Mouse (Mus musculus) neural tube, embryonic 15.5 days (tissue): ENCODE measurements around the gene Gm5431. TPM values are rescaled to one million over a fixed set of nuclear protein-coding genes. Genes with fewer than 3 reads are reported as not detected.

Experiments used
- ATAC-seq: fragments of 200-750 bp; cut with Nextera tagmentation; 2 replicates; pipeline ENCODE4 v1.8.0; 2017; ENCODE audit warnings: mild to moderate bottlenecking, moderate TSS enrichment, moderate library complexity; ENCODE audit not compliant: low FRiP score
- H3K27ac ChIP-seq: fragments of 300-500 bp; sonication (generic); replicated peaks from 2 replicates; pipeline ENCODE4 v1.5.1; 2015; ENCODE audit warnings: mild to moderate bottlenecking, inconsistent platforms
- H3K27me3 ChIP-seq: fragments of 300-500 bp; sonication (generic); replicated peaks from 2 replicates; pipeline ENCODE4 v1.6.1; 2015; ENCODE audit warnings: inconsistent platforms
- H3K36me3 ChIP-seq: fragments of 300-500 bp; sonication (generic); 2 replicates; pipeline ENCODE4 v1.6.1; 2015; ENCODE audit warnings: inconsistent platforms
- H3K4me1 ChIP-seq: fragments of 300-500 bp; sonication (generic); 2 replicates; pipeline ENCODE4 v1.6.1; 2015; ENCODE audit warnings: inconsistent platforms
- H3K4me2 ChIP-seq: fragments of 300-500 bp; sonication (generic); 2 replicates; pipeline ENCODE4 v1.6.1; 2015; ENCODE audit warnings: inconsistent platforms, mild to moderate bottlenecking, moderate library complexity
- H3K4me3 ChIP-seq: fragments of 300-500 bp; sonication (generic); replicated peaks from 2 replicates; pipeline ENCODE4 v1.5.1; 2015; ENCODE audit warnings: mild to moderate bottlenecking, inconsistent platforms
- H3K9ac ChIP-seq: fragments of 300-500 bp; sonication (generic); replicated peaks from 2 replicates; pipeline ENCODE4 v1.6.1; 2015; ENCODE audit warnings: mild to moderate bottlenecking, inconsistent platforms
- H3K9me3 ChIP-seq: fragments of 300-500 bp; sonication (generic); replicated peaks from 2 replicates; pipeline ENCODE4 v1.6.1; 2016; ENCODE audit warnings: inconsistent platforms
- WGBS: fragments of 180-500 bp; shearing (Covaris S2); methylation state at CpG from one replicate; pipeline ENCODE4 v1.1.7; 2015; ENCODE audit warnings: mixed read lengths; 5-methylcytosine and 5-hydroxymethylcytosine counted together
- polyA plus RNA-seq: library from polyadenylated mRNA; unstranded; fragments of >200 nt; fragmentation: Nextera tagmentation; extraction: Ambion mirVana; gene quantifications from 2 replicates; pipeline ENCODE4 v1.2.1, GENCODE M21; 2015

Gene Gm5431
- polyA plus RNA-seq, 1 experiment from 2014 or later = 0.24 TPM

DNA sequence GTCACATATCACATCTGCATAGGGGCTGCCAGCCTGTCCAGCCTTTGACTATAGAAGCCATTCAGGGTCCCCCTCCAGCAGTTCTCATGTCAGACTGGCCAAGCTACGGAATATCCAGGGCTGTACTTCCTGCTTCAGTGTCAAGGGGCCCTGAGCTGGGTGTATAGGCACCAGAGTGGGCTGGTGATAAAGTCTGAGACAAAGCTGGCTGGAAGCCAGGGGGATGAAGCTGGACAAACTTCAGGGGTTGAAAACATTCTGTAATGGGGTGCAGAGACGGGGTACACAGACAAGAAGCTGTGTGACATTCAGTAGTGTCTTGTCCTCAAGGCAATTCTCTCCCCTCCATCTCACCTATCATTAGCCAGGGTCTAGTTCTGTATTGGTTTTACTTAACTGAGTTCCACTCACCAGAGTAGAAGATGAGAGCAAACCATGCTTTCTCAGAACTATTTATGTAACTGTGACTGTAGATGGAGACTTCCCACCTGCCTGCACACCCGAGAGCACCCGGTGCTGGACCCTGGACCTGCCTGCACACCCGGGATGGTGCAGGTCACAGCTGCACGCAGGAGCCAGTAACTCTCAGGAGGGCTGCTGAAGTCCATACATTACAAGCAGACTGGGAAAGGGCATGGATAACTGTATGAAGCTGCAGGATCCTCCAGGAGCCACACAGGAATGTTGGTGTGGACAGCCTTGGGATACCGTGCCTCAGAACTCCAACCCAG lies 32.5 kb downstream of the Gm5431 start:
- Histone ChIP-seq H3K4me3 (no peak overlapping the region), H3K4me1 (peaks cover 20% of the 10 kb centered on the region; the same call in 1 of the 2 replicates), H3K27me3 (peaks cover 10% of the 10 kb centered on the region), H3K4me2 (peak overlapping the region; percentile 76), H3K36me3 (no peaks in the 10 kb centered on the region), H3K9ac (no peak overlapping the region), H3K27ac (no peak overlapping the region), H3K9me3 (no peaks in the 10 kb centered on the region)
- 79% methylated on average over 7 of the region's 7 CpGs for WGBS
- no peak for ATAC-seq

GRCm38 (mm10) chr11:48866481-48866880 lies 35.5 kb downstream of the Gm5431 start:
- Histone ChIP-seq H3K4me3 (no peak overlapping the region), H3K27me3 (0 out of 2 replicates have a peak, but pooled peaks cover 3% of the 10 kb centered on the region), H3K36me3 (no peaks in the 10 kb centered on the region), H3K4me2 (no peak overlapping the region), H3K9me3 (no peaks in the 10 kb centered on the region), H3K4me1 (peaks cover 10% of the 10 kb centered on the region; the same call in 1 of the 2 replicates), H3K9ac (no peak overlapping the region), H3K27ac (no peak overlapping the region)
- WGBS = 96% methylated on average over 9 of the region's 9 CpGs
- no peak for ATAC-seq

- H3K4me1 ChIP-seq = peaks cover 2% of the 10 kb centered on the region; the same call in 1 of the 2 replicates
- H3K9ac ChIP-seq = no peak overlapping the region
- H3K27me3 ChIP-seq = peaks cover 15% of the 10 kb centered on the region; the same call in 1 of the 2 replicates
- H3K4me2 ChIP-seq = no peak overlapping the region
- 87% methylated on average over 3 of the region's 3 CpGs for WGBS
- H3K9me3 ChIP-seq = no peaks in the 10 kb centered on the region
- ATAC-seq = no peak
- no peak overlapping the region for H3K4me3 ChIP-seq
- H3K36me3 ChIP-seq = no peaks in the 10 kb centered on the region
- no peak overlapping the region for H3K27ac ChIP-seq
These were observed 38.2 kb downstream of the Gm5431 start for GRCm38 (mm10) chr11:48863808-48864207.

DNA sequence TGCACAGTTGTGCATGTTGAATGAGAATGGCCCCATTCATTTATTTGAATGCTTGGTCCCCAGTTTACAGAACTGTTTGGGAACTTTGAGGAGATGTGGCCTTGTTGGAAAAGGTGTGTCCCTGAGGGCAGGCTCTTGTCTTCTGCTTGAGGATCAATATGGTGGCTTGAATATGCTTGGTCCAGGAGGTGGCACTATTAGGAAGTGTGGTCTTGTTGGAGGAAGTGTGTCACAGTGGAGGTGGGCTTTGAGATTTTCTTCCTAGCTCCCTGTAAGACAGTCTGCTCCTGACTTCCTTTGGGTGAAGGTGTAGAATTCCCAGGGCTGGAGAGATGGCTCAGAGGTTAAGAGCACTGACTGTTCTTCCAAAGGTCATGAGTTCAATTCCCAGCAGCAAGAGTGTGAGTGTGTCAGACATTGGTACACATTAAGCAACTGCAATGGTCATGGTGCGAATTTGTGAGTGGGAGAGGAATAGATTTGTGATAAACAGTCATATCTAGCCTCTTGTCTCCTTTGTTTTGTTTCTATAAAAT lies 39.2 kb downstream of the Gm5431 start:
- Histone ChIP-seq H3K27me3 (peaks cover 12% of the 10 kb centered on the region; the same call in 1 of the 2 replicates), H3K4me2 (no peak overlapping the region), H3K9ac (no peak overlapping the region)

GRCm38 (mm10) chr11:48859014-48859413 lies 43.0 kb downstream of the Gm5431 start:
- 0% methylated on average over 6 of the region's 6 CpGs for WGBS
- no peak overlapping the region for H3K9ac ChIP-seq
- H3K36me3 ChIP-seq = no peaks in the 10 kb centered on the region
- peaks cover 12% of the 10 kb centered on the region; the same call in 1 of the 2 replicates for H3K27me3 ChIP-seq
- no peak overlapping the region for H3K27ac ChIP-seq
- peak overlapping the region; percentile 63 for H3K4me3 ChIP-seq
- no peaks in the 10 kb centered on the region for H3K9me3 ChIP-seq
- peak overlapping the region; percentile 88 for H3K4me2 ChIP-seq
- ATAC-seq = no peak
- H3K4me1 ChIP-seq = peaks cover 35% of the 10 kb centered on the region

More for the DNA sequence above, 39.2 kb downstream of the Gm5431 start:
- Histone ChIP-seq H3K4me1 (peaks cover 11% of the 10 kb centered on the region), H3K4me3 (no peak overlapping the region), H3K27ac (no peak overlapping the region), H3K9me3 (no peaks in the 10 kb centered on the region), H3K36me3 (no peaks in the 10 kb centered on the region)
- no peak for ATAC-seq
- 89% methylated on average over 1 of the region's 1 CpGs for WGBS

- peak overlapping the region; percentile 75 for H3K27ac ChIP-seq
- H3K4me1 ChIP-seq = peaks cover 45% of the 10 kb centered on the region
- peak; percentile 76 for ATAC-seq
- H3K36me3 ChIP-seq = no peaks in the 10 kb centered on the region
- H3K4me2 ChIP-seq = peak overlapping the region; percentile 88
- no peaks in the 10 kb centered on the region for H3K9me3 ChIP-seq
- peak overlapping the region; percentile 57 for H3K9ac ChIP-seq
- WGBS = under 1% methylated on average over 31 of the region's 31 CpGs
- H3K4me3 ChIP-seq = peak overlapping the region; percentile 63
- H3K27me3 ChIP-seq = peaks cover 7% of the 10 kb centered on the region
These were observed 48.4 kb downstream of the Gm5431 start for GRCm38 (mm10) chr11:48853474-48854180.

DNA sequence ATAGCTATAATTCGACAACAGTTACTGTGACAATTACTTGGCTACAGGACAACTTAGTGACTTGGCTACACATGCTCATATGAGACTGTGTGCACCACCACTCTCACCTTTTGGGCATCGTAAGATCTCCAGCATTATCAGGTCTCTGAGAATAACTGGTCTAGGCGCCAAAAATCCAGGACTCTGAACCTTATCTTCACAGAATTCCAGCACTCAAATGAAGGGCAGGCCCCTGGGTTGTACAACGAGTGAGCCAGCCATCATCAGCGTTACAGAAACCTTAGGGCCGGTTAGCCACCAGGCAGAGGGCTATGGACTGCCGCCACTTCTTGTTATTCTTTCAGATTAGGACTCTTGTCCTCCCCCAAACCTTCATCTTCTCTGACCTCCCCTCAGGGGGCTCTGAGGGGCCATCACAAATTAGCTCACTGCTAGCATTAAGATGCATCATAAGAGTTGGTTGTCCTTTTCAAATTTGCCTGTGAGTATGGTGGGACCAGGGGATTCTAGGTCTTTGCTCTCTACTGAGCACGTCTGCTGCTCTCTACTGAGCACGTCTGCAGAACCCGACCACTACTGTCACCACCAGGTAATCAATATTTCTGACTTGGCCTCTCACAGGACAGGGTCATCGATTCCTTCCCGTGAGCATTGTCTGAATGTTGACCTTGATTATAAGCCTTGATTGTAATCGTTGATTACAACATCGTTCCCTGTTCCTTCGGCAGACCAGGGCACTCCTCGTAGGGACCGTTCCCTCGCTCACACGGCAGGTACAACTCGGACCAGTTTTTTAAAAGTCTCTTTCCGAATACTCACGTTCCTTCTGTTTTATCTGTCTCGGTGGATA lies 49.2 kb downstream of the Gm5431 start:
- Histone ChIP-seq H3K4me3 (peak overlapping the region; percentile 63), H3K36me3 (no peaks in the 10 kb centered on the region), H3K4me2 (peak overlapping the region; percentile 88), H3K27ac (peak overlapping the region; percentile 75), H3K27me3 (peaks cover 11% of the 10 kb centered on the region), H3K4me1 (peaks cover 38% of the 10 kb centered on the region), H3K9me3 (no peaks in the 10 kb centered on the region), H3K9ac (peak overlapping the region; percentile 57)
- ATAC-seq = peak; percentile 36
- 8% methylated on average over 23 of the region's 23 CpGs for WGBS

DNA sequence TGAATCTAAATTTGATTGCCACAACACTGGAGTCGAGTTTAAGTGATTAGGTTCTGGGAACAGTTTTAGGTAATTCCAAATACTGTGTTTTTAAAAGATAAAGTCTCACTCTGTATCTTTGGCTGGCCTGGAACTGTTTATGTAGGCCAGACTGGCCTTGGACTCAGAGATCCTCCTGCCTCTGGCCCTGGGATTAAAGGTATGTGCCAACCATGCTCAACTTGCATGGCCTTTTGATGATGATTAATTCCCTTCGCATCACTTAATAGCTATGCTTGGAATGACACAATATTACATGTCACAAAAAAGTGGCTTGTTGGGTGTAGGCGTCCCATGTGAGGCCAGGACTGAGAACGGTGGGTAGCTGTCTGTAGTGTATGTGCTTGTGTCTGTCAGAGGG lies 49.8 kb downstream of the Gm5431 start:
- Histone ChIP-seq H3K27ac (no peak overlapping the region), H3K4me1 (peaks cover 33% of the 10 kb centered on the region), H3K27me3 (peaks cover 11% of the 10 kb centered on the region), H3K9ac (peak overlapping the region; percentile 57; the same call in 1 of the 2 replicates), H3K9me3 (no peaks in the 10 kb centered on the region), H3K4me3 (peak overlapping the region; percentile 63), H3K4me2 (peak overlapping the region; percentile 88), H3K36me3 (no peaks in the 10 kb centered on the region)
- ATAC-seq = no peak
- WGBS = 75% methylated on average over 4 of the region's 4 CpGs

- WGBS = 80% methylated on average over 4 of the region's 4 CpGs
- H3K27ac ChIP-seq = no peak overlapping the region
- no peaks in the 10 kb centered on the region for H3K9me3 ChIP-seq
- no peak overlapping the region for H3K9ac ChIP-seq
- no peak overlapping the region for H3K4me2 ChIP-seq
- H3K27me3 ChIP-seq = peaks cover 11% of the 10 kb centered on the region
- no peak overlapping the region for H3K4me3 ChIP-seq
- no peak for ATAC-seq
- peaks cover 29% of the 10 kb centered on the region for H3K4me1 ChIP-seq
- H3K36me3 ChIP-seq = no peaks in the 10 kb centered on the region
These were observed 50.6 kb downstream of the Gm5431 start for GRCm38 (mm10) chr11:48851270-48851995.

- WGBS = 69% methylated on average over 2 of the region's 2 CpGs
- Histone ChIP-seq H3K36me3 (no peaks in the 10 kb centered on the region), H3K4me3 (no peak overlapping the region), H3K9me3 (no peaks in the 10 kb centered on the region), H3K27ac (no peak overlapping the region), H3K4me2 (no peak overlapping the region), H3K27me3 (peaks cover 11% of the 10 kb centered on the region), H3K9ac (no peak overlapping the region), H3K4me1 (peaks cover 26% of the 10 kb centered on the region)
- no peak for ATAC-seq
These were observed 51.8 kb downstream of the Gm5431 start for GRCm38 (mm10) chr11:48850240-48850639.
